Mouse (Mus musculus) neutrophil, adult 5-6 weeks (primary cell): Measurements from ENCODE around the gene Pou6f1. TPM values are rescaled to one million over a fixed set of nuclear protein-coding genes. Genes with fewer than 3 reads are reported as not detected.
A peak's percentile ranks its signal among the peaks of the same experiment; 100 is the strongest.

ENCODE experiments used
- ATAC-seq: fragments of 151-379, 151-347 bp; 2 replicates; pipeline ENCODE4 v1.8.0; 2017; ENCODE audit warnings: mild to moderate bottlenecking, moderate TSS enrichment; ENCODE audit not compliant: insufficient number of reproducible peaks, poor library complexity, low FRiP score, severe bottlenecking; ENCODE audit errors: extremely low read depth
- total RNA-seq: library from RNA; stranded (forward); fragments of 200-1000 nt; gene quantifications from 2 replicates; pipeline ENCODE4 v1.2.3, GENCODE M21; 2017

The Pou6f1 gene
- 16.7 and 27.8 TPM in 2 replicates for total RNA-seq

DNA sequence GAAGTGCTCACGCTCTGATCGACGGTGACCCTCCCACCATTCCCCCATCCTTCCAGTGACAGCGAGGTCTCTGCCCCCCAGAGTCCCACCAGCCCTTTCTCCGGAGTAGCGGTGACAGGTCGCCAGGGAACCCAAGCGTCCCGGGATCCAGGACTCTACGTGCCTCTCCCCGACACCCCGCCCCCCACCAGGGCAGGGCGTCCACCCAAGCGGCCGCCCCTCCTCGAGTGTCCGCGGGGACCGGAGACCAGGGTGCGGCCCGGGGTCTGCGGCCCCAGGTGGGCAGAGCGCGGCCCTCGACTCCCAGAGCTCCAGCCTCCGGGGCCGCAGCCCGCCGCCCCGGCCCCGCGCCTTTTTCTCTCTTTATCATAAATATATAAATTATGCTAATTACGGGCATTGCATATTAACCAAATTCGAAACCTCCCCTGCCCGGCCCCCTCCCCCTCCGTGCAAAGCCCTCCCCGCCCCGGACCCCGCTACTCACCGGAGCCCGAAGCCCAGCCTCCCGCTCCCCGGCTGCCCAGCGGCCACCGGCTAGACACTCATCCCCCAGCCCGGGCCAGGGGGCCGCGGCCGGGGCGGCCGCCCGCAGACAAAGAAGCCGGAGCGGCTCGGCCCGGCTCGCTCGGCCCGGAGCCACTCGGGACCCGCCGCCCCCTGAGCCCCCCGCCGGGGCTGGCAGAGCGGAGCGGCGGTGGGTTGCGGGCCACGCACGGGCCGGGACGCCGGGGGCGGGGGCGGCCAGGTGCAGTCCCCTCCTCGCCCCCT, at the start of gene Pou6f1:
Gene Pou6f1 (minus strand): TSS at position 709 of the 771 bp plus-strand sequence.
- ATAC-seq: no peak

DNA sequence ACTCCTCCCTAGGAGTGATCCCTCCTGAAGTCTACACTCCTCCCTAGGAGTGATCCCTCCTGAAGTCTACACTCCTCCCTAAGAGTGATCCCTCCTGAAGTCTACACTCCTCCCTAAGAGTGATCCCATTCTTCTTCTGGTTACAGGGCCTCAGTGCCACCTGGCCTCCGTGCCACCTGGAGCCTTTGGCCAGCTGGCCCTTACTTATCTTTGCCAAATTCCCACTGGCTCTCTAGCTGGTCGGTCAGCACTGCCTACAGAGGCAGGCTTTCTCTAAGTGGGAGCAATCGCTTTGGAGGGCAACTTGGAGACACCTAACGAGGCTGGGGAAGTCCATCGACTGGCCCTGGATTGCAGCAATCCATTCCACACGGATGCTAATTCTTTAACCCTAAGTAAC, 46.4 kb upstream of the Pou6f1 start:
- no peak for ATAC-seq

DNA sequence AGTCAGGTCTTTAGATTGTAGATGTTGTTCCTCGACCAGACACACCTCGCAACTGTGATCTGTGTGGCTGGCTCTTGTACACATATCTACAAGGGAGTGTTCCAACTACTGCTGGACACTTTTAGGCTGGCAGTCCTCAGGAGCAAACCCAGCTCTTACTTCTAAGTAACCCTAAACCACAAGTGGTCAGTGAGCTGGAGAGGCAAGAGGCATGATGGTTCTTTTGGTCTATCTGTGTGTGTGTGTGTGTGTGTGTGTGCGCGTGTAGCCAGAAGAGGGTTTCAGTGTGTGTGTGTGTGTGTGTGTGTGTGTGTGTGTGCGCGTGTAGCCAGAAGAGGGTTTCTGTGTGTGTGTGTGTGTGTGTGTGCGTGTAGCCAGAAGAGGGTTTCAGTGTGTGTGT, 42.7 kb upstream of the Pou6f1 start:
- no peak for ATAC-seq

DNA sequence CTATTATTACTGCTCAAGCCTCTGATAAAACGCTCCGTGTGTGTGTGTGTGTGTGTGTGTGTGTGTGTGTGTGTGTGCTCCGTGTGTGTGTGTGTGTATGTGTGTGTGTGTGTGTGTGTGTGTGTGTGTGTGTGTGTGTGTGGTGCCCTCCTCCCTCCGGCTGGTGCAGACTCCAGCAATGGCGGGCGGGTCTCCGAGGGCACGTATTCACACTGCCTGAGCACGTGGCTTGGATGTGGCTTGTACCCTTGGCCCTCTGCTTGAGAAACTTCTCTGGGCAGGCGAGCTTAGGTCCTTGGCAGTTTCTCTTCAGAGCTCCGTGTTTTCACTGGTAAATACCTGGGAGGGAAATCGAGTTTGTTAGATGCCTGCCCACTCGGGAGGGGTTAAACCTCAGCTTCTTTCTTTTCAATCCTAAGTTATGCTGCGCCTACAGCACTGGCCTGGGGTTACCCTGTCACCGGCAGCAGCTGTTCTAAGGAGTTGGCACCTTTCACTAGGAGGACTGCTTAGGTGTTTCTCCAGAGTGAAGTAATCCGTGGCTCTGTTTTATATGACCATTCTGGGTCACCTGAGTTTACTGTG, 41.5 kb upstream of the Pou6f1 start:
- no peak for ATAC-seq

DNA sequence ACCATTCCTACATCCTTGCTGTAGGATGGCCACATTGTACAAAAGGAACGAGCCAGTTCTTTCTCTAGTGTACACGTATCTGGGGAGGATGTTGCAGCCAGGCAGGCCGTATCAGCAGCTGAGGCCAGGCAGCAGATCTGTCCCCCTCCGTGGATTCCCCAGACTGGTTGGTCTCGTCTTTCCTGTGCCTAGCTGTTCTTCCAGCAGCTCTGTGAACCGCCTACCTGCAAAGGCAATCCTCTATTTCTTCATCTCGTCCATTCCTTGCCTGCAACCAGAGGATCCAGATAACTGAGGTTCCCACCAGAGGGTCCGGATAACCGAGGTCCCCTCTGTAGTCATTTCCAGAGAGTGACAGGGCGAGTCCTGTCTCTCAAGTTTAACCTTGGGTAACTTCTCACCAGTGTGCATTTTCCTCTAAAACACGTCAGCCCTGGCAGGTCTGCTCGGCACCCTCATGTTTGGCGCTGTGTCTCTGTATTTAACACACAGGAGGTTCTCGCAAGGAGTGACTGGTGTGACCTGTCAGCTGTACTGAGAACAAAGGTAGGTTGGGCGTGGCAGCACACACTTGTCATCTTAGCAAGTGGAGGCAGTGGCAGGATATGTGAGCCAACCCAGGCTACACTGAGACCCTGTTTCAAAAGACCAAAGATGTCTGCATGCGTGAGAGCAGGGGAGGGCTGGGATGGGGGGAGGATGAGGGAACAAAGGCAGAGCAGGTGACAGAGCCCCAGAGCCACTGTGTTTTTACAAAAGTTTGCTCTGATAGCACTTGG, 40.4 kb upstream of the Pou6f1 start:
- no peak for ATAC-seq

DNA sequence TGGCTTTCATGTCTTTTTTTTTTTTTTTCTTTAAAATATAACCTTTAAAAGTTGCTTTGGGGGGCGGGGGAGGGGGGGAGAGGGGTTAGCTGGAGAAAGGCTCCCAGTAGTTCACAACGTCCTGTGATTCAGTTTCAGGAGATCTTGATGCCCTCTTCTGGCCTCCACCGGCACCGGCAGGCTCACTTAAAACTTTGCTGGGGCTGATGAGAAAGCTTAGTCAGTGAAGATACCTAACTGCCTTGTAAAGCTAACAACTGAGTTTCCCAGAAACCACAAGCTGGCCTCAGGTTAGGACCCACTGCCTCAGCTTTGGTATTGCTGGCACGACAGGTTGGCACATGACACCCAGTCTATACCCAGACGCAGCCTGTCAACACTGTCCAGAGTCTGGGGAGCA, 37.9 kb upstream of the Pou6f1 start:
- 0 out of 2 replicates have a peak, but pooled peaks have one; percentile 39 for ATAC-seq

DNA sequence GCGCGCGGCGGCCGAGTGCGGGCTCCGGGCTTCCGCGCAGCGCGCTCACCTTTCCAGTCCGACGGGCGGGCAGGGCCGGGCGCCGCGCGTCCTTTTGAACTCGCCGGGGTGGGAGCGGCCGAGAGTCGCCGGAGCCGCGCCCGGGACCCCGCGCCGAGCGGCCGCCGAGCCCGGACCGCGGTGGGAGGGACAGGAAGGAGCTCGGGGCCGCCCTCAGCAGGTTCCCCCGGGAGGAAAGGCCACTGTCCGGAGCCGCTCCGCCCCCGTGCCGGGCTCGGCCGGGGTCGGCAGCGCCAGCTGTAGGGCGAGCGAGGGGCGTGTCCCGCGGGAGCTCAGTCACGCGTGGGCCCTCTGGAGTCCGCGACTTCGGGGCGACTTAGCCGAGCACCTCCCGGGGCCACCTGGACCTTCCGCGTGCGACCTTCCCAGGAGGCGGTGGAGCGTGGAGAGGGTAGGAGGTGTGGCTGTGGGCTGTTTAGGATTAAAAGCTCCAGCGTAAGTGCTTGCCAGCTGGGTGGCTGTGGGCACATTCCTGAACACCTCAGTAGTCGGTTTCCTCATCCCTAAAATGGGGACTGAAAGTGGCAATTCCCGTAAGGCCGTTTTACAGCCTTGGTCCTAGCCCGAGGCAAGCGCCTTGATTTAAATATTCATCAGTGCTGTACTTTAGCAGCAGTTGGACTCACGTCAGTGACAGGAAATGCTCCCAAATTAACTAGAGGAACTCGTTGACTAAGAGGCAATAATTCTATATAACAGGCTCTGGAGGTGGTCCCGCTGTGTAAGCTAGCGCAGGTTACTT, 37.1 kb upstream of the Pou6f1 start, which contains the start of gene Smagp:
Gene Smagp (minus strand): TSS at position 241 of the 802 bp plus-strand sequence.
- ATAC-seq: 0 out of 2 replicates have a peak, but pooled peaks have one; percentile 11

DNA sequence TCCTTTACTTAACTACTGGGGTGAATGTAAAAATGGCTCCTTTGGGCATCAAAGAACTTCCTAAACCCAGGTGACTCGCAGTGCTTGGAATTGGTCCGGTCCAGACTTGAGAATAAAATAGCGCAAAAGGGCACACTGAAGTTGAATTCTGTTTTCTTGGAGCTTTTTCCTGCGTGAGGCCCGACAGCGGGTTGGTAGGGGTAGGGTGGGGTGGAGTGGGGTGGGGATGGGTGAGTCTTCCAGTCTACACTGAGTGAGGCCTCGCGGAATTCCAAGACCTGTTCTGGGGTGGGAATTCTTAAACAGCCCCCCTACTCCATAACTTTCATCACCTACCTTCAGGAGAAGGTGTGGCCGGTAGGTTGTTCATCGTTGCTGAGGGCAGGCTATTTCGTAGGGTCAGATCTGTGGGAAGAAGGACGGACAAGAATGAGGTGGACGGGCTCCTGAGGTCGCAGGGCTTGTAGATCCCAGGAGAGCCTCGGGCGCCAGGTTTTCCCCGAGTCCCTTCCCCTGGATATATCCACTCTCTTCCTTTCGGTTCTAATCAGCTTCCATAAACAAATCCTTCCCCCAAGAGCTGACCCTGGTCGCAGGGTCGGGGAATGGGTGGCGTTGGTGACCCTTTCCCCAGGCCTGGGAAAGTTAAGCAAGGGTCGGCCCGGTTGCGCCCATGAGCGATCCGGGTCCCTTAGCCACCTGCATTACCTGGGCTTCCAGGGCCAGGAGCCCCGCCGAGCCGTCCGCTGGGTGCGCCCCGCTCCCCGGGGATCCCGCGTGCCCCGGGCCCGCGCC, 36.3 kb upstream of the Pou6f1 start:
- no peak for ATAC-seq

DNA sequence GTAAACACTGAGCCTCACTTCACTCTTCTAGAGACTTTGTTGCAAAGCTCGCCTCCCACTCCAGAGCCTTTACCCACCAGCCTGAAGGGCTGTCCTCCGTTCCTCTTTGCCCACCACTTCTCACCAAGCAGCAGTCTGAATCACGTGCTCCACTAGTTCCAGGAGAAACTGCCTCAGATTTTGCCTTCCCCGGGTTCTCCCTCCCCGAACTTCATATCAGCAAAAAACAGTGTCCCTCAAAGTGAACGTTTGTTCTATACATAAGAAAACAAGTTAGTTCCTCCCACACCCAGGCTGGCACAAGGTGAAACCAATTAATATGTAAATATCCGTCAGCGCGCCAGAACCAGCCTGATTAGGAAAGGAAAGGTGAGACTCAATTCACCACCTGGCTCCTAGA, 35.5 kb upstream of the Pou6f1 start:
- no peak for ATAC-seq

DNA sequence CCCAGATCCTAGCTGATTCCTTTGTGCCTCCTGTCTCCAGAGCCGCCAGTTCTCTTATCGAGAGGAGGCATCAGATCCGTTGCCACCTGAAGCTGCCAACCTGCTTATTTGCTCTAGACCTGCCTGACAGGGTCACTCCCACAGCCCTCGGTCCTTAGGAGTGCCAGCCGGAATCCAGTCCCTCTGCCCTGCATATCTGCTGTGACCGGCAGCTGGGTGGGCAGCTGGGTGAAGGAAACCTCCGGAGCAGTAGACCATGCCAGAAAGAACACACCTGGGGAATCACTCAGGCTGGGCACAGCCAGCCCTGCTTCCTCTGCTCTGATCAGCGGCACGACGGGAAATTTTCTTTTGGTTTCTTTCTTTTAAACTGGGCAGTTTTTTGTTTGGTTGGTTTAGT, 33.6 kb upstream of the Pou6f1 start:
- peak; percentile 24; the same call in 1 of the 2 replicates for ATAC-seq

DNA sequence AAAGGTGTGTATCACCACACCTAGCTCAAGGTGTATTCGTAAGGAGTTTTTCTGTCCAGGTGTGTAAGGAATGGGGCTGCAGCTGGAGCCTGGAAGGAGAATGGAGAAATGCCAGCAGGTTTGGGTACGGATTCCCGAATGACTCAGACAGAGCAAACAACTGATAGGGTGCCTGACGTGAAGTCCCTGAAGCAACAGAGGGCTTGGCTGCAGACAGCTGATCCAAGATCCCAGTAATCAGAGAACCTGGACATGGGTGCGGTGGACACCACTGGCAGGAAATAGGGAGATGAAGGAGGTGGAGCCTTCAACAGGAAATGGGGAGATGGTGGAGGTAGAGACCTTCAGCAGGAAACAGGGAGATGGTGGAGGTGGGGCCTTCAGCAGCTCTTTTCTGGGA, 32.5 kb upstream of the Pou6f1 start:
- ATAC-seq: no peak

DNA sequence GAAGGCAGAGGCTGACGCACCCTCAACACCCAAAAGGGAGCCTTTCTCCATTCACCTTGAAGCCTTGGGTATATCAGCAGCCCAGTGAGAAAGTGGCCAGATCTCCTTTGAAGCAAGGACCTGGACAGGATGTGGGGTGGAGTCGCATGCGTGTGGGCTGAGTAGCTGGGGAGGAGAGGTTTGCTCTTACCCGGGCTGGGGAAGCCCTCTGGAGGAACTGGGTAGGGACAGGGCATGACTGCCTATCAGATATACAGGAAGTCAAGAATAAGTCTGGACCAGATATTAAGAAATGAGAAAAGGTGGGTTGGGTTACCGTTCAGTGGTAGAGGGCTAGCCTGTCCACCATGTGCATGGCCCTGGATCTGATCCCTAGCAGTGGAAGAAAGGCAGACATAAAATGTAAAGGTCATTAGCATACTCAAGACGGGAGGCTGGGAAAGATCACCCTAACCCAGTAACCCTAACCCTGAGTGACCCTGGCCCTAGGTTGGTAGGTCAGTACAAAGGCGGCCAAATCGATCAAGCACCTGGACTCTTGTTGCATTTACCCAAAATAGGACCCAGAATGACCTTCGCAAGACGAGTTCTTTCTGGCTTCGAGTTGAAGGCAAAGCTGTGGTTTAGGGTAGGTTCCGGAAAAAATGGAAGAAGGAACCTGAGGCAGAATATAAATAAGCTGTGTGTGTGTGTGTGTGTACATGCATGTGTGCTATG, 31.8 kb upstream of the Pou6f1 start:
- ATAC-seq: peak; percentile 7; the same call in 1 of the 2 replicates

DNA sequence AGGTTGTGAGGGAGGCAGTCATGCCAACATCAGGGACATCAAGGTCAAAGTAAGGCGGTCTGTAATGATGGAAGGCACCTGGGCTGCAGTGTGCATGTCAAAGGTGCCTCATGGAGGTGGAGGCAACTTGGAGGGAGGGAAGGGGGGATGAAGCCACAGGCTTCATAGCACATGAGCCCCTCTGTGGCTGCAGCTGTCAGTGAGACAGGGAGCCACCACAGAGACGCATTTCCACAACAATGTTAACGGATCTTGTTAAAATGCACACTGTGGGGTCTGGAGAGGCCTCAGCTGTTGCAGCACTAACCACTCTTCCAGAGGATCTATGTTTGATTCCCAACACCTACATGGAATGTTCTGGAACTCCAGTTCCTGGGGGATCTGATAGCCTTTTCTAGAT, 30.3 kb upstream of the Pou6f1 start:
- no peak for ATAC-seq

DNA sequence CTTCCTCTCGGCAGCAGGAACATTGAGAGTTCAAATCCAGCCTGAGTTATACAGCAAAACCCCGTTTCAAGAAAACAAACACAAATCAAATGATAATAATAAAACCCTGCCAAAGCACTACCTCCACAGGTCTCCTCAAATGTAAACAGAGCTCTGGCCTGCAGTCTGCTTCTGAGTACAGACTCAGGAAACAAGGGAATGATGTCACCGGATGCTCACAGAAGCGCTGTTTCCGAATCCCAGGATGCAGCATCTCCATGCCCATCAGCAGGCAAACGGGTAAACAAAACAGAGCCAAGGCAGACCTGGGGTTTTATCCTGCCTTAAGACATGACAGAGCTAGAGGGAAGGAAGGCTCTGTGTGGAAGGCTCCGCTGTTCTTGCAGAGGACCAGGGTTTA, 29.0 kb upstream of the Pou6f1 start:
- ATAC-seq: no peak

DNA sequence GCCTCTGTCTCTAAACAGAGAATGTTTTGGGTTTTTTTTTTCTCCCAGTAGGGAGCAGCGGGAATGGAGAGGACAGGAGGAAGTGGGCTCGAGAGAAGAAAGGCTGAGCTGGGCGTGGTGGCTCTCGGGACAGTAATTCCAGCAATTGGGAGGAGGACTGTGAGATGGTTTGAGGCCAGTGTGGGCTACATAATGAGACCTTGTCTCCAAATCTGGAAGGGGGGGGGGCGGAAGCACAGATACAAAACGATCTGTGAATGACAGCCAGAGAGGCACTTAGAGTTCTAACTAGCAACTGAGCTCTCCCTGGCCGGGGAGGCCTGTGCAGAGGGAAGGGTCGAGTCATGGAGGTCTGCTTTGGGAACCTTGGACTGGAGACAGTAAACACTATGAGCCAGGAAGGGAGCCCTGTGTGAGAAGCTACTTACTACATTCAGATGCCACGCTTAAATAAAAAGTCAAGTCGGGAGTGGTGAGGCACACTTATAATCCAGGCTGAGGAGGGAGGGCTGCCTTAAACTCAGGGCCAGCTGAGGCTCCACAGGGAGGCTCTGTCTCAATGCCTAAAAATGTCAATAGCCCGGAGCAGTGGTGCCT, 28.1 kb upstream of the Pou6f1 start:
- ATAC-seq: no peak

DNA sequence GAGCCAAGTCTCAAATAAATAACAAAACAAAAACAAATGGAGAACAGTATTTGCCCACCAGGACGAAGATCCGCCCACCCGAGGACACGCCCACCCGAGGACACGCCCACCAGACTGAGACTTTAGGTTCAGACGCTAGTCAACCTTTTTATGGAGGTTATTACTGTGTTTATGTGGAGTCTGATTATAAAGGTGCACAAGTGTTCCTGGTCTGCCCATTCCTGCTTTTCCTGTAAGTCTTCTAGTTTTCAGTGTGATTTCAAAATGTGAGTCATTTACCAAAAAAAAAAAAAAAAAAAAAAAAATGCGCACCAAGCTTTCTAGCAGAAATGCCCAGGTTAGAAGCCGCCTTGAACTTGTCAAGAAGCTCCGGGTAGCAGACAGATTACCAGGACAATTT, 27.5 kb upstream of the Pou6f1 start:
- no peak for ATAC-seq

DNA sequence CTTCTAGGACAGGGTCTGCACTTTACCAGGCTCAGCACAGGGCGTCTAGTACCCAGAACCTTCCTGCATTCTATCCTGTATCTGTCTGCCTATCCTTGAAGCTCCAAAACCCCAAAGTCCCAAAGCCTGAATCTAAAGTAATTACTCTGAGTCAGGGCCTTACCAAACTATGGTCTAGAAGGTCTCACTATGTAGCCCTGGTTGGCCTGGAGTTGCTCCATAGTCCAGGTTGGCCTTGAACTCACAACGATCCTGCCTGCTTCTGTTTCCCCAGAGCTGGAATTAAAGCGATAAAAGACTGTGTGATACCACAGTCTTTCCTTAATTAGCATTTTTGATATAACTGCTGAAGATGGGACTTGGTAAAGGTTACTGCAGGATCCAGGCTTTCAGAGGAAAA, 24.7 kb upstream of the Pou6f1 start:
- ATAC-seq: no peak
